Mouse (Mus musculus) stomach, postnatal 0 days (tissue): ENCODE measurements at regions not wholly inside any gene's neighbourhood (a gene's known extent, or its start where the extent isn't known, plus 50 kb on each side); places are given as distances from the start of the nearest gene placed in this dataset.

Experiments used
- CTCF ChIP-seq: IDR thresholded peaks from 2 replicates; pipeline ENCODE4 v1.5.1; 2016; ENCODE audit warnings: antibody characterized with exemption, low read depth, mild to moderate bottlenecking, moderate library complexity
- EP300 ChIP-seq: optimal IDR thresholded peaks from 2 replicates; pipeline ENCODE3; 2016; ENCODE audit warnings: antibody characterized with exemption

GRCm38 (mm10) chr6:143525092-143525491 is 358.1 kb downstream of the Etnk1 start:
- no peak for TF ChIP-seq CTCF
- TF ChIP-seq EP300: no peak
